Mouse (Mus musculus): ENCODE measurements at regions not wholly inside any gene's neighbourhood (a gene's known extent, or its start where the extent isn't known, plus 50 kb on each side); places are given as distances from the start of the nearest gene placed in this dataset.

DNA sequence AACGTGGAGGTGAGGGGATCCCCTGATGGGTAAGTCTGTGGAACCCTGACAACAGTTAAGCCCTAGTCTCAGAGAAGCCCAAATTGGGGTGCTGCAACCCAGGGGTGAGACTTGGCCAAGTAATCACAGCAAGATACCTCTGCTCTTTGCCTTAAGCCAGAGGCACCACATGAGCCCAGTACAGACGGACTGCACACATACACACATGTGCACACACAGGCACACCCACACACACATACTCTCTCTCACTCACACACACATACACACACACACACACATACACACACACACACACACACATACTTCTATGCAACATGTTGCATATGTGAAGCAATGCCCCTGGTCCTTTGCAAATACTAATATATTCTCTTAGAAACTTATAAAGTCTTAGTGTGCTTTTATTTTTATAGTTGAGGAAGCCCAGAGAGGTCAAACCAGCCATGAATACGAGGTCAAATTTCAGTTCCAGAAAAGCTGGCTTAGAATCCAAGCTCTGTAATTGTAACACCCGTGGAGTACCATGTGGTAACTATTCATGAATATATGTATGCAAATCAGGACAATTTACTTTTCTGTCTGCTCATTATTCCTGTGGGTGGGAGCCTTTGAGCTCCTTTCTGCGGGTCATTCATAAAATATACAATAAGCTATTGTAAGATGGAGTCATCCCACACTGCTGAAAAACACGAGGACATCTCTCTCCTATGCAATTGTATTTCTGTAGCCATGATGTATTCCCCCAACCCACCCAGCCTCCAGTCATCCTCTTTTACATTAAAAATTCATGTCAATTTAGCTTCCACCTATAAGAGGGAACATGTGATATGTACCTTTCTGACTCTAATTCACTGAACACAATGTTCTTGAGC lies 189.2 kb upstream of the Ipo5 start:
- TF ChIP-seq POLR2A (IDR thresholded peaks at IDR 0.05; ENCODE audit: low read depth, low read length) (no peak), CTCF (conservative IDR thresholded peaks at IDR 0.05; ENCODE audit: insufficient read depth, insufficient read length, low read depth, low read length) (no peak)

Measured in kidney, adult 2 months (tissue).